Mouse (Mus musculus) embryonic stem cell, embryonic (primary cell): Measurements from ENCODE around the gene Tln1.
"Not testable (repeated sequence)": the region's sequence is repeated elsewhere in the genome, so short reads cannot be mapped to it uniquely, and the experiment has no call there.

Experiments
- CTCF ChIA-PET, 4 experiments: fragments of 300-600 bp in 2 of 4; fragments of 350-600 bp in 2 of 4; sonication (Branson Sonifier 250); formaldehyde crosslinking; loops; one replicate each; lab custom pipeline; 2022; ENCODE audit warnings: inconsistent platforms in 2 of 4; lab: Charles Lee
- POLR2A ChIA-PET, 4 experiments: fragments of 300-600 bp in 2 of 4; fragments of 350-600 bp in 2 of 4; sonication (Branson Sonifier 250); formaldehyde crosslinking; loops; one replicate each; lab custom pipeline; 2022; ENCODE audit warnings: antibody characterized with exemption in 4 of 4, inconsistent platforms in 1 of 4; lab: Charles Lee

The Tln1 gene

DNA sequence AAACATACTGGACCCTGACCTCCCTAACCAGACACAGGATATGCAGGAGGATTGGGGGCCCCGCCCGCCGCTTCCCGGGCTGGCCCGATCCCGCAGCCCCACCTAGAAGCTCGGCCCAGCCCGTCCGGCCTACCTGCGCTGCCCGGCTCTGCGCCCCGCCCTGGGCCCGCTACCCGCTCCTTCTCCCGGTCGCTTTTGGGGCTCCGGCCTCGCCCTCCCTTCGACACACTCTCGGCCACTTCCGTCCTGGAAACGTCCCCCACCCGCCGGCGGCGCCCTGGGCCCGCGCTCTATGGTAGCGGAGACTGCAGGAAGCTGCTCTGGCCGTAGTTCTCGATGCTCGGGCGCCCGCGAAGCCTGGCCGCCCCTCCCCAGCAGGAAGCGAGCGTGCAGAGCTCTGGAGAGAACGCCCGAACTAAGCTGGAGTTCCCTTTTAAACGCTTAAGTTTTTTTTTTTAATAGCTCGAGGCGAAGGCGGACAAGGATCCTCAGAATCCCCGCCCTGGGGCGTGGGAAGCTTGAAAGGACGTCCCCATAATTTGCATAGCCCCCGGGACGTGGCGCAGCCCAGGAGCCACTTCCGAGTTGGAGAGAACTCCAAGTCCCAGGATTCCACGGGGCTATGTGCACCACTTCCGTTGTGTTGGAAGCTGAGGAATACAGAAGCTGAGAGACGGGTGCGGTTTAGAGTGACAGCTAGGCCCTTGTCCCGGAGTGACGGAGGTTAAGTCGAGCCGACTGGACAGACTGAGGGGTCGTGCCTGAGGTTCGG is at the start of gene Tln1, which contains the start of gene Creb3:
TSS of gene Tln1 (minus strand) at position 695 of the 772 bp plus-strand sequence.
TSS of gene Creb3 (plus strand) at position 336 of the 772 bp plus-strand sequence.
- POLR2A ChIA-PET = interaction anchor here (0.5 to 14.2 kb wide), 96 partner anchors 8 to 1993 kb away, joined by 3 to 293 read pairs (median 5); partner anchors contain the start of genes Gba2 (in 4 of the 4), Rgp1 (in 4 of the 4), Ccdc107 (in 3 of the 4) and Arhgef39 (in 2 of the 4)
- CTCF ChIA-PET = interaction anchor here (0.5 to 2.2 kb wide), 33 partner anchors 9 to 536 kb away, joined by 3 to 11 read pairs (median 4); partner anchors contain the start of genes Arhgef39 (in 2 of the 4), Gba2 (in 2 of the 4), Rgp1 (in 2 of the 4) and Npr2 (in 1 of the 4)

DNA sequence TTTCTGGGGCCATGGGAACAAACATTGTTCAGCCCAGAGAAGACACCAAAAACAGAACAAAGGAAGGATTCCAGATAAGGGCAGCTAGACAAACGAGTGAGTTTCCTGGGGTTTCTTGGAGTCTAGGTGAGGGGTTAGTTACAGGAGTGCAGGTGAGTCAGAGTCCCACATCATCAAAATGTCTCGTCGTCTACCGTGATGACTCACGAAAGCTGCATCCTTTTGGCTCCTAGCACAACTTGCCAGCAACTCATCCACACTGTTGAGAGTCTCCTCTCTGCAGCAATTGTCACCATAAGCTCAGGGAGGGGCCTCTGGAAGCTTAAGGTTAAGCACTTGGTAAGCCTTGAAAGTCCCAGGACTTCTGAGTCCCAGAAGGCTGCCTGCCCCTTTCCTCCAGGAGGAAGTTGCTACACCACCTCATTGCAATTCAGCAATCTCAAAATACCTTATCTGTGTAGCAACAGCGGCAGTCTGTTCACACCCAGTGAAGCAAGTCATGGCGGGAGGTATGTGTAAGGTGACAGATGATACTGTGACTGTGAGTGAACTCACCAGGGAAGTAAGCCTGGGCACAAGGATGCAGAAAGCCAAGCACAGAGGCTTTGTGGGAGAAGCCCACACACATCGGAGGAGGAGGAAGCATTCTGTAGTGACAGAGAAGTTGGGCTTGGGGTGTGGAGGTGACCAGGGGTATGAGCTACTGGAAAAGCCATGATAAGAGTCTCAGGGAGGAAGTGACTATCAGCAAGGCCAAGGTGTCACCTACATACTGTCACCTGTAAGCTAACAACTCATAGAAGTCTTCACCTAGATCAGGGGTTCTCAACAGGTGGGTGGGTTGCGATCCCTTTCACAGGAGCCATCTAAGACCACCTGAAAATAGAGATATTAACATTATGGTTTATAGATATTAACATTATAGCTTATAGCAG is 42.5 kb upstream of the Tln1 start:
- ChIA-PET CTCF (interaction anchor here in 3 of 4 experiments (0.6 to 1.0 kb wide), 4 partner anchors 8 to 548 kb away, joined by 3 read pairs; no protein-coding TSS in a partner anchor), POLR2A (interaction anchor here in 1 of 4 experiments (0.5 kb wide), 1 partner anchor 45 kb away, joined by 3 read pairs; no protein-coding TSS in a partner anchor)

DNA sequence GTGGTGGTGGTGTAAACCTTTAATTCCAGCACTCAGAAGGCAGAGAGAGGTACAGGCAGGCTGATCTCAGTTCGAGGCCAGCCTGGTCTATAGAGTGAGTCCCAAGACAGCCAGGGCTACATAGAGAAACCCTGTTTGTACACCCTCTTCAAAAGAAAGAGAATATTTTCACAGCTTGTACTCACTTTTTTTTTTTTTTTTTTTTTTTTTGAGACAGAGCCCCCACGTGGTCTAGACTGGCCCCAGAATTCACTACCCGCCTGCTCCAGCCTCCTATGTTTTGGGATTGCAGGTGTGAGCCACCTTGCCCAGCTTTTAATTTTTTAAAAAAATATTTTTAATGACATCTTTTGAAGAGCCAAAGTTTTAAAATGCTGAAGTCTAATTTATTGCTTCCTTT is 41.6 kb upstream of the Tln1 start:
- POLR2A ChIA-PET = interaction anchor here in 2 of 4 experiments (0.5 to 0.6 kb wide), 5 partner anchors 21 to 98 kb away, joined by 3 to 4 read pairs (median 3); partner anchors contain the start of gene Tln1 (in 1 of the 2)
- CTCF ChIA-PET = interaction anchor here in 3 of 4 experiments (0.6 to 0.7 kb wide), 4 partner anchors 12 to 171 kb away, joined by 3 to 10 read pairs (median 4); no protein-coding TSS in a partner anchor

DNA sequence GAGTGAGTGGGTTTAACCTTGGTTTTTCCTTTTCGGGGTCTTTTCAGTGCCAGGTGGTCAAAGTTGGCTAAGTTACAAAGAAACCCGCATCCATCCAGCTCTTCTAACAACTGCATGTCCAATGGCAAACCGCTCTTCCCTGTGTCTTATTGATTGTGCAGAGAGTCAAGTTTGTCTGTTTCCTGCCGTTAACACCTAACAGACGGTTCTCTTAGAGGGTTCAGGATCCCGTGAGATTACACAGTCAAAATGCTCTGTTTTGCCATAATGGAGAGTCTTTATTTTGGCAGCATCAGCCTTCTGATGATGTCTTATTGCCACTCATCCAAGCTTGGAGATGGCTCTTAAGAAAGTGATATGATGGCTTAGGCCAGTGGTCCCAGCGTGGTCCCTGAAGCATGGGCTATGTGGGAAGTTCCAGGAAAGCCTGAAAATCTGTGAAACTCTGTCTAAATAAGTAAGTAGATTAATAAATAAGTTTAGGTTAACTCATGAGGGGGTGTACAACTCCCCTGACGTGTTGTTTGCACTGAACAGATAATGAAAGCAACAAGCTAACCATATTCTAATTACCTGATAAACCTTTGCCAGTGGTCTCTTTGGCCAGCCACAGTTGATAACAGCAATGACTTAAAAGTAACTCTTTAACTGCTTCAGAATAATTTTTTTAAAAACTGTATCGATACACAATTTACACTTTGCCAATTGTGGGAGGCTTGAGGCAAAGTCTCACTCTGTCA is 37.9 kb upstream of the Tln1 start:
- ChIA-PET CTCF (interaction anchor here in 3 of 4 experiments (0.6 to 1.4 kb wide), 3 partner anchors 71 to 159 kb away, joined by 3 to 4 read pairs (median 3); no protein-coding TSS in a partner anchor), POLR2A (interaction anchor here in 2 of 4 experiments (1.0 kb wide), 2 partner anchors 21 to 69 kb away, joined by 3 read pairs; no protein-coding TSS in a partner anchor)

DNA sequence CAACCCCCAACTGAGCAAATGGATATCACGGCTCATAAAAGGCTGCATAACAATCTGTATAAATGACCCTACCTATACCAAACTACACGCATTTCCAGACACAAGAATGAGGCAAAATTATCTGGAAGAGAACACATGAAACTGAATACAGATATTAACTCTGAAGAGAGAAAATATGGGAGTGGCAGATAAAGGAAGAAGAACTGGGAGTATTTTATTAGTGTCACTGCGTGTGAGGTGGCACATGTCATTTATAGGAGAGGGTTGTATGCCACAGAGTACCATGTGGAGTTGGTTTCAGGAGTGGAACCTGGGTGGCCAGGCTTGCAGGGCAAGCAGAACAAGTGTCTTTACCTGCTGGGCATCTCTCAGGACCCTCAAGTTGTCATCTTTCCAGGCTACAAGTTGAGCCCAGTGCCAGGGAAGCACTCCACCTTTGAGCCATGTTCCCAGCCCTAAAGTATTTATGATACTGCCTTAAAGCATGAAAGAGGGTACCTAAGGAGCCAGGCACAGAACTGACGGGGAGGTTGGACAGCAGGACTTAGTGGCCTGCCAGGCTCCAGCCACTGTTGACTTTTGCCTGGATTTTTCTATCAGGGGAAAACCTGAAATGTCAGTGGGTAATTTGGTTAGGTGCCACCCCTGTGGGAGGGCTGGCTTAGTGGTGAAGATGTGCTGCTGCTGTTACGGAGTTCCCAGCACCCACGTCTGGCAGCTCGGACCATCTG is 36.3 kb upstream of the Tln1 start:
- ChIA-PET CTCF (interaction anchor here in 1 of 4 experiments (0.8 kb wide), 1 partner anchor 99 kb away, joined by 3 read pairs; the partner anchor contains the start of gene Arhgef39), POLR2A (interaction anchor here in 1 of 4 experiments (0.5 kb wide), 1 partner anchor 144 kb away, joined by 3 read pairs; no protein-coding TSS in a partner anchor)

DNA sequence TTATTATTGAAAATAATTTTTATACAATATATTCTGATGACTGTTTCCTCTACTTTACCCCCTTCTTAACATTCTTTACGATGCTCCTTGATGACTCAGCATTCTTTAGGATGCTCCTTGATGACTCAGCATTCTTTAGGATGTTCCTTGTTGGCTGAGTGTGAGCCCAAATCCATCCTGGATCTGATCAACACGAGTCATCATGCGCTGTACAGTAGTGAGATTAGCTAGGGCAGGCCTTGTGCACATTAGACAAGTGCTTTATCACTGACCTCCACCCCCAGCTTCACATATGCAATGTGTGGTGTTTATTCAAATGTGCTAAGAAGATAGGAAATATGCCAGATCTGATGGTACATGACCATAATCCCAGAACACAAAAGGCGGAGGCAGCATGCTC is 35.7 kb upstream of the Tln1 start:
- POLR2A ChIA-PET = no interaction called here
- CTCF ChIA-PET = no interaction called here

DNA sequence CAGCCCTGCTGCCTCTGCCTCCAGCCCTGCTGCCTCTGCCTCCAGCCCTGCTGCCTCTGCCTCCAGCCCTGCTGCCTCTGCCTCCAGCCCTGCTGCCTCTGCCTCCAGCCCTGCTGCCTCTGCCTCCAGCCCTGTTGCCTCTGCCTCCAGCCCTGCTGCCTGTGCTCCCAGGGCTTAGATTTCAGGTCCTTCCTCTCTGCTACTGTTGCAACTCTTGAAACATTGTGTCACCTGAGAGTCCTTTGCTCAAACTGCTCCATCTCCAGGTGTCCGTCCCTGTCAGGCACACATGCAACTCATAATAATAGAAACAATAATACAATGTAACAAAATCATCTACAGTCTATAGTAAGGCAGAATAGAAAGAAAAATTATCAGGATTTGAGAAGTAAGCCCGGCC is 34.1 kb upstream of the Tln1 start:
- CTCF ChIA-PET = not testable (repeated sequence)
- POLR2A ChIA-PET = interaction anchor here in 1 of 4 experiments (0.9 kb wide), 1 partner anchor 18 kb away, joined by 3 read pairs; the partner anchor contains the start of genes Gba2 and Rgp1

DNA sequence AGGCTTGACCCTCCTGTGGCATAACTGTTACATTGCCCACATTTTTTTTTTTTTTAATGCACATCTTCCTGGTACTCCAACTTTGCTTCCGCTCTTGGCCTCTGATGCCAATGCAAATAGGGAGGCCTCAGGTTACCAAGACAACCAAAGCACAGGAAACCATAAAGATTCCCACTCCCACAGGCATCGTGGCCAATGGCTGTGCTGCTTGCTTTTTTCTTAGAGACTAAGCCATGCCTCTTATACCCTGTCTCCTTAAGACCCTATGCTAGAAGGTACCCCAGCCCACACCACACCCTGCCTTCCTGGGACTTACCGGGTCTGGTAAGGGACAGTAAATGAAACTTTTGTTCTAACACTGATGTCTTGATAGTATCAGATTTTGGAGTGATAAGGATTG is 31.0 kb upstream of the Tln1 start:
- ChIA-PET CTCF (interaction anchor here in 1 of 4 experiments (1.0 kb wide), 1 partner anchor 37 kb away, joined by 6 read pairs; no protein-coding TSS in a partner anchor), POLR2A (interaction anchor here (0.7 to 1.0 kb wide), 4 partner anchors 14 to 66 kb away, joined by 3 read pairs; partner anchors contain the start of genes Creb3 (in 1 of the 4) and Tln1 (in 1 of the 4))

DNA sequence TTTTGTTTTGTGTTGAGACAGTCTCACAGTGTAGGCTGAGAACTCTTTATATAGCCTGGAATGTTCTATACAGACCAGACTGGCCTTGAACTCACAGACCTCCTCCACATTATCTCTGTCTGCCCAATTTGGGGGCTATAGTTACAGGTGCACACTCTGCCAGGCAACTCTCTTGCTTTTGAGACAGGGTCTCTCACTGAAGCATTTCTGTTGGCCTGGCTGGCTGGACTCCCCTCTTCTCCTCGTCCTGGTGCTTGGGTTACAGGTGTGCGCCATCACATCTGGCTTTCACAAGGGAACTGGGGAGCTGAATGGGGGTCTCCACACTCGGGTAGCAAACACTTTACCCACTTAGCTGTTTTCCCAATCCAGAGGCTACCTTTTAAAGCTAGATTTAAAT is 29.5 kb upstream of the Tln1 start:
- ChIA-PET POLR2A (interaction anchor here in 3 of 4 experiments (0.6 to 1.8 kb wide), 5 partner anchors 13 to 29 kb away, joined by 3 to 5 read pairs (median 3); partner anchors contain the start of genes Gba2 (in 2 of the 3), Rgp1 (in 2 of the 3) and Tln1 (in 1 of the 3)), CTCF (interaction anchor here in 1 of 4 experiments (0.6 kb wide), 1 partner anchor 12 kb away, joined by 3 read pairs; no protein-coding TSS in a partner anchor)

DNA sequence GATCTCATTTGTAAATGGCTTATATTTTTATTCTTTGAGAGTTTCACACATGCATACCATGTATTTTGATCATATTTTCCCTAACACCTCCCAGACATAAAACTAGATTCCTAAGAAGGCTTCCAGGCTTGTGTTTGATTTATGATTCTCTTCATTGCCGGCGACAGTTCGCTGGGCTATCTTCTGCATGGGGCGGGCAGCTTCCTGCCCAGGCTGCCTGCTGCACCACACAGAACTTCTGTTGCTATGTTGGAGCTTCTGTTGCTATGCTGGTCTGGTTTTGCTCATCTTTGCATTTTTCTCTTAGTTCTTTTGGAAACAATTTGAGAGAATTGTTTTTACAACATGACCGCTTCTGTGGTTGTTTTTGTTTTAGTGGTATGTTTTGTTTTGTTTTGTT is 29.1 kb upstream of the Tln1 start:
- POLR2A ChIA-PET = interaction anchor here in 3 of 4 experiments (0.6 to 1.8 kb wide), 5 partner anchors 10 to 29 kb away, joined by 3 to 5 read pairs (median 3); partner anchors contain the start of genes Rgp1 (in 2 of the 3), Gba2 (in 1 of the 3) and Tln1 (in 1 of the 3)
- CTCF ChIA-PET = interaction anchor here in 2 of 4 experiments (0.6 to 0.7 kb wide), 2 partner anchors 12 to 471 kb away, joined by 3 to 4 read pairs; no protein-coding TSS in a partner anchor

DNA sequence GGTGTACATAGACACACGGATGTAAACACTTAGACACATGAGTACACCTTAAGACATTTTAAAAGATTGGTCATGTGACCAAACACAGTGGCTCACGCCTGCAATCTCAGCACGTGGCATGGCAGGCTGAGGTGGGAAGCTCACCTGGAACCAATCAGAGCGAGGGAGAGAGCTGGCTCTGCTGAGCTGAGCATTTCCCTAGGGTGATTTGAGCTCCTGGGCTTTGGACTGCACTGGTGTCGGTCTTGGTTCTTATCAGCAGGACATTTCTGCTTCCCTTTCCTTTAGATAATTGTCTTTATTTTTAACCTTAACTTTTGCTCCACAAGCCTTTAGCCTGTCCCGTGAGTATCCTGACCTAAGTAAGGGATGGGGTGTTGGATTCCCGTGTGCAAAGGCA is 25.2 kb upstream of the Tln1 start:
- POLR2A ChIA-PET = interaction anchor here (0.5 to 17.8 kb wide), 7 partner anchors 9 to 149 kb away, joined by 3 to 293 read pairs (median 4); partner anchors contain the start of genes Gba2 (in 3 of the 4), Rgp1 (in 3 of the 4), Creb3 (in 2 of the 4) and Tln1 (in 2 of the 4)

DNA sequence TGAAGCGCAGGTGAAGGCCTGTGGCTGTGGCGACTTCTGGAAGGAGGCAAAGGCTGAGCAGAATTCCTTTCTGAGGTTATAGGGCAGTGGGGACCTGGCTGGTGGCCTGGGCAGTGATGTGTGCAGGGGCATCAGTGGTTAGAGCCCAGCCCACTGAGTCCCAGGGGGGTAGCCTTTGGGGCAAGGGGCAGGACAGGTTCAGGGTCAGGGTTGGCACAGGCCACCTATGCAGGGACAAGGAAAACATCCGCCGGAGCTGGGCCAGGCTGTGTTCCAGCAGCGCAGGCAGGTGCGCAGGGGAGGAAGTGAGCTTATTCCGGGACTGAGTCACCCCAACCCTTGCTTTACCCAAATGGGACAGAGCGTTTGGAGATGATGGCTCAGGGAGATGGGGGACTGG is 23.9 kb upstream of the Tln1 start:
- CTCF ChIA-PET = interaction anchor here in 3 of 4 experiments (0.5 to 1.8 kb wide), 6 partner anchors 12 to 85 kb away, joined by 3 to 7 read pairs (median 5); partner anchors contain the start of genes Creb3 (in 1 of the 3) and Tln1 (in 1 of the 3)
- POLR2A ChIA-PET = interaction anchor here (0.7 to 17.8 kb wide), 16 partner anchors 8 to 1311 kb away, joined by 3 to 293 read pairs (median 4); partner anchors contain the start of genes Gba2 (in 4 of the 4), Rgp1 (in 4 of the 4), Creb3 (in 3 of the 4) and Tln1 (in 3 of the 4)

More for the DNA sequence above, 25.2 kb upstream of the Tln1 start:
- CTCF ChIA-PET = interaction anchor here in 1 of 4 experiments (1.0 kb wide), 1 partner anchor 9 kb away, joined by 3 read pairs; the partner anchor contains the start of genes Gba2 and Rgp1

DNA sequence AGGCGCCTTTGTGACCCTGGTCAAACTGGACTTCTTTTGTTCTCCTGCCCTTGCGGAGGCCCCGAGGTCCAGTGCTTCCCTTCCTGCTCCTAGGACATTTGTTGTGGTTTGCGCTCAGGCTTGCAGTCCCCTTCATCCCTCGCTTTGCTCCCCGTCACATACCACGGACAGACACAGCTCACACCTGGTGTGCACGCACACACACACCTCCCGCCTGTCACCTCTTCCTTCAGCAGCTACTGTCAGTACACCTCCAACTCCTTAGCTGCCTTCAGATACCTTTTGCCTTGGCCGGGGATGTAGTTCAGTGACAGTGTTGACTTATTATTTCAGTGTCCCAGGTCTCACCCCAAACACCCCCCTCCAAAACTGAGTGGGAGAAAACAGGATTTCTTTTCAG is 23.2 kb upstream of the Tln1 start:
- POLR2A ChIA-PET = interaction anchor here (0.6 to 17.8 kb wide), 9 partner anchors 8 to 429 kb away, joined by 3 to 293 read pairs (median 4); partner anchors contain the start of genes Creb3 (in 2 of the 4), Gba2 (in 2 of the 4), Rgp1 (in 2 of the 4) and Tln1 (in 2 of the 4)

DNA sequence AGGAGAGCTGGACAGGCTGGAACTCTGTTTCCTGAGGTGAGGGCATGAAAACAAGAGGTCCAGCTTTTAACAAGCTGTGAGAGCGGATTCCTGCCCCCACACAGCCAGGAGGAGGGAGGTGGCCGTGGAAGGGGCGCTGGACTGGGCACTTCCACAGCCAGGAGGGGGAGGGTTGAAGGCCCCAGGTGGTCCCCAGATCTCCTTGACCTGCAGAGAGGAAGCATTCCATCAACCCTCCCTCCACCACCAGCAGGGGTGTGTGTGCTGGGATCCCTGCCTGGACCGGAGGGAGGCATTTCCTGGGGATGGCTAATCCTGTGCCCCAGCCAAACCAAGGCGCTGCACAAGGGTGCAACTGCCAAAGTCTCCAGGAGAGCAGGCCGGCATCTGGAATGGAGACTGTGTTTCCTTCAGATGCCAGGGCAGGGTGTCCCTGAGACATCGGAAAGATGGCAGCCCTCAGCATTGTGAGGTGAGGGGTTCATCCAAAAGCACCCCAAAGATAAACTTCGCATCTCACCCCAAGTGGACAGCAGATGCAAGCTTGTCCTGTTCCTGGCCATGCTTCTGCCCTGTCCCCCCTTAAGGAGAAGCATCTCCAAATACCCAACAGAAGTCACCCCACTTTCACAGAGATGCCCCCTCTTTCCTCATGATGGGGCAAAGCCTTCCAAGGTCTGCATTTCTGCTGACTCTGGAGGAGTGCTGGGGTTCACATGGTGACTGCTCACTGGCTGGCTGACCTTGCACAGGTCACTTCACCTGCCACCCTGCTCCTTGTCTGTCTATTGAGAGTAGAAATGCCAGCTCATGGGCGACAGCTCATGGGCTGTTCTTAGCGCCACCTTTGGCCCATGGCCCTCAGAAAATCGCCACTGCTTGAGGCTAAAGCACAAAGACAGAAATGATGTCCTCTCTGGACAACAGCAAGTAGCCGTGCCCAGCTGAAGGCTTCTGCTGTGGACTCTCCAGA is 22.2 kb upstream of the Tln1 start, which contains the start of gene Msmp:
TSS of gene Msmp (minus strand) at position 51 of the 973 bp plus-strand sequence.
- CTCF ChIA-PET = interaction anchor here in 1 of 4 experiments (0.5 to 0.6 kb wide), 2 partner anchors 64 to 176 kb away, joined by 3 to 4 read pairs; no protein-coding TSS in a partner anchor
- POLR2A ChIA-PET = interaction anchor here in 2 of 4 experiments (1.0 to 17.8 kb wide), 3 partner anchors 15 to 24 kb away, joined by 3 to 293 read pairs (median 5); partner anchors contain the start of genes Creb3 (in 2 of the 2) and Tln1 (in 2 of the 2)

More for the DNA sequence above, 23.2 kb upstream of the Tln1 start:
- CTCF ChIA-PET = interaction anchor here in 3 of 4 experiments (0.5 to 1.8 kb wide), 4 partner anchors 12 to 175 kb away, joined by 3 to 6 read pairs (median 4); no protein-coding TSS in a partner anchor
